Mouse (Mus musculus) brain, embryonic 14.5 days (tissue): ENCODE measurements at regions not wholly inside any gene's neighbourhood (a gene's known extent, or its start where the extent isn't known, plus 50 kb on each side); places are given as distances from the start of the nearest gene placed in this dataset.

Experiments
- CTCF ChIP-seq: fragments of 200-500 bp; IDR thresholded peaks from 2 replicates; pipeline ENCODE4 v1.5.1; 2012; ENCODE audit warnings: inconsistent platforms, mild to moderate bottlenecking, moderate library complexity, borderline replicate concordance; ENCODE audit not compliant: insufficient read depth, insufficient read length; ENCODE audit errors: extremely low read depth
- POLR2A ChIP-seq: fragments of 200-500 bp; IDR thresholded peaks from 2 replicates; pipeline ENCODE4 v1.6.1; 2012; ENCODE audit warnings: mild to moderate bottlenecking, inconsistent platforms, borderline replicate concordance; ENCODE audit not compliant: poor library complexity, insufficient read depth, insufficient read length, severe bottlenecking; ENCODE audit errors: extremely low read depth

DNA sequence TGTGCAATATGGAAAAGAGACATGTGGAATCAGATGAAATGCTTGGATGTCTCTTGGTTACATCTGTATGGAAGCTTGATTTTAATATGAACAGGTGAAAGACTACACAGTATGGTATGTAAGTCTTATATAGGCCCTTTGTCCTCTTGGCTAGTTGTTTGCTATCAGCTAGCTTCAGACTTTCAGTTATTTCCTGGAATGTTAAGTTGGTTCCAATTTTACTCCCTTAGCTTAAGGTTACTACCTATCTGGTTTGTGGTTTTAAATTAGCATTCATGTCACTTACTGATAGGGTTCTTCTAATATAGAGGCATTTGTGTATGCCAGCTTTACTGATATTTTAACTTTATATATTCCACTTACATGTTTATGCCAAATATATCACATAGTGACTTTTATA is 1031.7 kb downstream of the Lrfn5 start:
- no peak for TF ChIP-seq CTCF
- no peak for TF ChIP-seq POLR2A
